Mouse (Mus musculus): ENCODE results near the gene Fancc.

The Fancc gene

GRCm38 (mm10) chr13:63421225-63421624, 75.9 kb downstream of the Fancc start:
- no peak for DNase-seq (ENCODE audit: low read depth, low spot score)

- DNase-seq (ENCODE audit: low read depth, low spot score) = no peak
Observed at GRCm38 (mm10) chr13:63418148-63418547, 78.9 kb downstream of the Fancc start.

- no peak for DNase-seq (ENCODE audit: low read depth, low spot score)
Observed at GRCm38 (mm10) chr13:63416824-63417223, 80.3 kb downstream of the Fancc start.

- no peak for DNase-seq (ENCODE audit: low read depth, low spot score)
Observed at GRCm38 (mm10) chr13:63412662-63413061, 84.4 kb downstream of the Fancc start.

- DNase-seq (ENCODE audit: low read depth, low spot score) = no peak
Observed at GRCm38 (mm10) chr13:63411310-63412022, 85.6 kb downstream of the Fancc start.

- peak; percentile 53 for DNase-seq (ENCODE audit: low read depth, low spot score)
Observed at GRCm38 (mm10) chr13:63410578-63411298, 86.3 kb downstream of the Fancc start.

GRCm38 (mm10) chr13:63405151-63405550, 91.9 kb downstream of the Fancc start:
- DNase-seq (ENCODE audit: low read depth, low spot score) = no peak

- DNase-seq (ENCODE audit: low read depth, low spot score) = no peak
Observed at GRCm38 (mm10) chr13:63404657-63405056, 92.4 kb downstream of the Fancc start.

GRCm38 (mm10) chr13:63402823-63403222, 94.3 kb downstream of the Fancc start:
- no peak for DNase-seq (ENCODE audit: low read depth, low spot score)

GRCm38 (mm10) chr13:63400069-63400468, 97.0 kb downstream of the Fancc start:
- no peak for DNase-seq (ENCODE audit: low read depth, low spot score)

GRCm38 (mm10) chr13:63397420-63397819, 99.7 kb downstream of the Fancc start:
- no peak for DNase-seq (ENCODE audit: low read depth, low spot score)

- no peak for DNase-seq (ENCODE audit: low read depth, low spot score)
Observed at GRCm38 (mm10) chr13:63394304-63395063, 102.6 kb downstream of the Fancc start.

- no peak for DNase-seq (ENCODE audit: low read depth, low spot score)
Observed at GRCm38 (mm10) chr13:63385234-63385633, 111.8 kb downstream of the Fancc start.

- DNase-seq (ENCODE audit: low read depth, low spot score) = no peak
Observed at GRCm38 (mm10) chr13:63384775-63385174, 112.3 kb downstream of the Fancc start.

GRCm38 (mm10) chr13:63382206-63382605, 114.9 kb downstream of the Fancc start:
- DNase-seq (ENCODE audit: low read depth, low spot score) = no peak

- DNase-seq (ENCODE audit: low read depth, low spot score) = no peak
Observed at GRCm38 (mm10) chr13:63373460-63374166, 123.5 kb downstream of the Fancc start.

- DNase-seq (ENCODE audit: low read depth, low spot score) = no peak
Observed at GRCm38 (mm10) chr13:63361755-63362154, 135.3 kb downstream of the Fancc start.

GRCm38 (mm10) chr13:63360111-63360885, 136.8 kb downstream of the Fancc start:
- DNase-seq (ENCODE audit: low read depth, low spot score) = no peak

GRCm38 (mm10) chr13:63359393-63359792, 137.7 kb downstream of the Fancc start:
- DNase-seq (ENCODE audit: low read depth, low spot score) = no peak

GRCm38 (mm10) chr13:63356558-63356957, 140.5 kb downstream of the Fancc start:
- peak; percentile 39 for DNase-seq (ENCODE audit: low read depth, low spot score)

GRCm38 (mm10) chr13:63356101-63356500, 141.0 kb downstream of the Fancc start:
- no peak for DNase-seq (ENCODE audit: low read depth, low spot score)

Measured in c-Kit-negative CD71-positive TER-119-positive erythroid progenitor cells, embryonic 14.5 days (primary cell).